Mouse (Mus musculus) stomach, embryonic 14.5 days (tissue): Measurements from ENCODE around the gene Slc38a6. TPM values are rescaled to one million over a fixed set of nuclear protein-coding genes. Genes with fewer than 3 reads are reported as not detected.

Experiments used
- ATAC-seq: fragments of 200-750 bp; cut with Nextera tagmentation; 2 replicates; pipeline ENCODE4 v1.8.0; 2017; ENCODE audit warnings: low read depth, moderate TSS enrichment; ENCODE audit not compliant: insufficient number of reproducible peaks, insufficient read depth, low FRiP score
- H3K27ac ChIP-seq: fragments of 300-500 bp; sonication (generic); 2 replicates; pipeline ENCODE4 v1.5.1; 2014; ENCODE audit warnings: mild to moderate bottlenecking, low read length, moderate library complexity, mixed read lengths
- H3K27me3 ChIP-seq: fragments of 300-500 bp; sonication (generic); 2 replicates; pipeline ENCODE4 v1.6.1; 2014; ENCODE audit warnings: low read length, control low read depth, mixed read lengths; ENCODE audit not compliant: control insufficient read depth, insufficient read depth
- H3K36me3 ChIP-seq: fragments of 300-500 bp; sonication (generic); 2 replicates; pipeline ENCODE4 v1.6.1; 2014; ENCODE audit warnings: mild to moderate bottlenecking, control low read depth, low read length, moderate library complexity, mixed read lengths; ENCODE audit not compliant: control insufficient read depth, insufficient read depth
- H3K4me1 ChIP-seq: fragments of 300-500 bp; sonication (generic); 2 replicates; pipeline ENCODE4 v1.6.1; 2014; ENCODE audit warnings: low read length, control low read depth, mixed read lengths; ENCODE audit not compliant: control insufficient read depth, insufficient read depth
- H3K4me2 ChIP-seq: fragments of 300-500 bp; sonication (generic); replicated peaks from 2 replicates; pipeline ENCODE4 v1.6.1; 2014; ENCODE audit warnings: low read depth, low read length, control low read depth
- H3K4me3 ChIP-seq: fragments of 300-500 bp; sonication (generic); 2 replicates; pipeline ENCODE4 v1.5.1; 2014; ENCODE audit warnings: low read depth, low read length, control low read depth
- H3K9ac ChIP-seq: fragments of 300-500 bp; sonication (generic); replicated peaks from 2 replicates; pipeline ENCODE4 v1.6.1; 2014; ENCODE audit warnings: low read depth, mild to moderate bottlenecking, control low read depth, low read length, moderate library complexity, mixed read lengths
- H3K9me3 ChIP-seq: fragments of 300-500 bp; sonication (generic); 2 replicates; pipeline ENCODE4 v1.6.1; 2016; ENCODE audit warnings: low read depth, low read length, control low read depth; ENCODE audit not compliant: control insufficient read depth
- whole genome bisulfite sequencing: fragments of 180-500 bp; shearing (Covaris S2); extraction: QIAGEN DNeasy Blood & Tissue Kit; methylation state at CpG from one replicate; pipeline ENCODE4 v1.1.7; 2014; 5-methylcytosine and 5-hydroxymethylcytosine counted together
- polyA plus RNA-seq: library from polyadenylated mRNA; unstranded; fragments of >200 nt; fragmentation: Nextera tagmentation; extraction: Ambion mirVana; gene quantifications from 2 replicates; pipeline ENCODE4 v1.2.1, GENCODE M21; 2014

Slc38a6 gene
- polyA plus RNA-seq, 1 experiment from 2014 or later, result 10.3 TPM

DNA sequence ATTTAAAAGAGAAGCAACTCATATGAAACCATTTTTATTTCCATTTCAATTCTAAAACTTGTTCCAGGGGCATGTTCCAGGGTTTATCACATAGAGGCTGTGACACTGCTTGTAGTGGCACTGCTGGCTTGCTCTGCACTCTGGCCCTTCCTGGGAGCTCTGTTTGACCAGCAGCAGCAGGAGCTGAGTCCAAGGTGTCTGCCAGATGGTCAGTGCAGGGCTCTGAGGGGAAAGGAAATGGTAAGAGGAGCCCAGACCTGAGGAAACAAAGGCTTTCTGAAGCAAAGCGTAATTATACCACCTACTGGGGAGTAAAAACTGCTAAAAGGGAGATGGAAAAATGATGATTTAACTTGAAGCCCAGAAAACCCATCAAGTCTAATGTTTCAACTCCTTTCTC, 18.1 kb upstream of the Slc38a6 start:
- ATAC-seq, result no peak
- 0 out of 2 replicates have a peak, but pooled peaks cover 2% of the 10 kb centered on the region for H3K4me1 ChIP-seq
- H3K4me2 ChIP-seq, result no peak overlapping the region

DNA sequence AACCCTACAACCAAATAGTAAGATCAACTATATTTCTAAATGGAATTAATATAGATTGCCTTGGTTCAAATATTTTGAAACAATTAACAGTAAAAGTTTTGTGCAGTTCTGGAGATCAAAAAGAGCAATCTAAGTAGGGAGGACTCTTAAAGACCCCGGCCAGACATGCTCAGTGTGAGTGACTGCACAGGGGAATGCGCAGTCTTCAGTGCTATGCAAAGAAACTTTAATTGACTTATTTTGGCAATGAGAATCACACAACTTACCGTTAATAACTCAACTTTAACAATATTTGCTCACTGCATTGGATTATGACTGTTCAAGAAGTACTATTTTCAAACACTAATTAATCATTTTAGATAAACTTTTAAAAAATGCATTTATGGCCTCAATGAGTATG, 17.0 kb upstream of the Slc38a6 start:
- no peak overlapping the region for H3K4me2 ChIP-seq
- H3K27me3 ChIP-seq, result no peaks in the 10 kb centered on the region
- 0 out of 2 replicates have a peak, but pooled peaks cover 2% of the 10 kb centered on the region for H3K4me1 ChIP-seq
- no peak overlapping the region for H3K9ac ChIP-seq
- no peak for ATAC-seq
- no peak overlapping the region for H3K27ac ChIP-seq
- H3K4me3 ChIP-seq, result no peak overlapping the region
- 79% methylated on average over 3 of the region's 3 CpGs for WGBS
- H3K36me3 ChIP-seq, result no peaks in the 10 kb centered on the region
- no peaks in the 10 kb centered on the region for H3K9me3 ChIP-seq

More for the DNA sequence above, 18.1 kb upstream of the Slc38a6 start:
- no peak overlapping the region for H3K9ac ChIP-seq
- no peak overlapping the region for H3K27ac ChIP-seq
- no peaks in the 10 kb centered on the region for H3K27me3 ChIP-seq
- no peak overlapping the region for H3K4me3 ChIP-seq
- no peaks in the 10 kb centered on the region for H3K9me3 ChIP-seq
- no peaks in the 10 kb centered on the region for H3K36me3 ChIP-seq
- 85% methylated on average over 1 of the region's 1 CpGs for WGBS

DNA sequence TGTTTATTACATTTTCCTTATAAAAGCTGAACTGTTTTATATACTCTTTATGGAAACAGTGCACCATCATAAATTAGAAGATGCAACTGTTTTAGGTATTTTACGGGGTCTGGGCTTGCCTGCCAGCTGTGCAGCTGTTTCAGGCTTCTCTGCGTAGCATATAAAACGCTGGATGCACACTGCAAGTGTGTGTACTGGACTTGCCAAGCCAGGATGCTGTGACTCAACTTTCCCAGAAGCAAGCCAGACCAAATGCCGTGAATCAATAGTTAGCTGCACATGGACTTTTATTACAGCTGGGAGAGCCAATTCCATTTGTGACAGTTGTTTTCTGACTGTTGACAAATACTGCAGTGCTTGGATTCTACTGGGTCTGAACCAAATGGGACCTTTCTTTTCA, 16.6 kb upstream of the Slc38a6 start:
- Histone ChIP-seq H3K27ac (no peak overlapping the region), H3K4me1 (0 out of 2 replicates have a peak, but pooled peaks cover 2% of the 10 kb centered on the region), H3K9me3 (no peaks in the 10 kb centered on the region), H3K4me2 (no peak overlapping the region), H3K27me3 (no peaks in the 10 kb centered on the region), H3K36me3 (no peaks in the 10 kb centered on the region), H3K9ac (no peak overlapping the region), H3K4me3 (no peak overlapping the region)
- WGBS, result 62% methylated on average over 4 of the region's 4 CpGs
- ATAC-seq, result no peak

DNA sequence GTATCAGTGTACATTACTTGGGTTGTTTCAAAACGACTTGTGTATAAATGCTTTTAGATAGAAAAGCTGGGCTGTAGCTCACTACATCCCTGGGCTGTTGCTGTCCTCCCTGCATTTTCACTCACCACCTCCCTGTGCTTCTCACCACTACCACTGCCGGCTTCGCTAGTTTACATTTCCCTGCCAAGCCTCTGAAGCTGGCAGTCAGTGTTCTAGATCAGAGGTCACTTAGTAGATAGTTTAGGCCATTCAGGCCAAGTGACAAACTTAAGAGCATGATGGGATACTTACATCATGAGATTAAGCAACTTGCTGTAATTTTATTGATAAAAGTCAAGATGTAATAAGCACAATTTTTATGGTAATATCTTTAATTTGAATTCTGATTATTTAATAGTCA, 11.7 kb upstream of the Slc38a6 start:
- Histone ChIP-seq H3K27ac (no peak overlapping the region), H3K9ac (no peak overlapping the region), H3K4me1 (0 out of 2 replicates have a peak, but pooled peaks cover under 1% of the 10 kb centered on the region), H3K36me3 (peaks cover 12% of the 10 kb centered on the region; the same call in 1 of the 2 replicates), H3K27me3 (no peaks in the 10 kb centered on the region), H3K9me3 (no peaks in the 10 kb centered on the region), H3K4me3 (no peak overlapping the region), H3K4me2 (no peak overlapping the region)
- WGBS, result 92% methylated on average over 3 of the region's 3 CpGs
- ATAC-seq, result no peak

DNA sequence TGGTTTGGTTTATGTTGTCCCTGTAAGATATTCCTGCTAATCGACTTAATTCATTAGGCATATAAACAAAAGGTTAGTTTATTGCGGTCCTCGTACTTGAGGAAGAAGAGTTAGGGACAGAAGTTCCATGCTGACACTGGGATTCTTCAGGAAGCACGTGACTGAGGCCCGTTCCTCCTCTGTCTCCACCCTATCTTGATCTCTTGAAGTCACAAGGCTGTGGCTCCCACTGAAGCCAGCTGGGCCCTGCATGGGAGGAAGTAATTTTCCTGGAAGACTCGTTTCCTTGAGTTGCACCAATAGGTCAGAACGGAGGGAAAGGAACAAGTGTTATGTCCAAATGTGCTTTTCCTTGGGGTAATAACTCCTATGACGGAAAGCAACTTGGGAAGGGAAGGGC, 1.0 kb downstream of the Slc38a6 start:
- H3K27ac ChIP-seq, result no peak overlapping the region
- H3K9ac ChIP-seq, result no peak overlapping the region
- no peak for ATAC-seq
- peak overlapping the region; percentile 76 for H3K4me2 ChIP-seq
- peak overlapping the region; percentile 79; the same call in 1 of the 2 replicates for H3K4me3 ChIP-seq
- no peaks in the 10 kb centered on the region for H3K9me3 ChIP-seq
- WGBS, result 62% methylated on average over 8 of the region's 8 CpGs
- no peaks in the 10 kb centered on the region for H3K27me3 ChIP-seq
- H3K4me1 ChIP-seq, result peaks cover 4% of the 10 kb centered on the region; the same call in 1 of the 2 replicates
- no peaks in the 10 kb centered on the region; the same call in 1 of the 2 replicates for H3K36me3 ChIP-seq

DNA sequence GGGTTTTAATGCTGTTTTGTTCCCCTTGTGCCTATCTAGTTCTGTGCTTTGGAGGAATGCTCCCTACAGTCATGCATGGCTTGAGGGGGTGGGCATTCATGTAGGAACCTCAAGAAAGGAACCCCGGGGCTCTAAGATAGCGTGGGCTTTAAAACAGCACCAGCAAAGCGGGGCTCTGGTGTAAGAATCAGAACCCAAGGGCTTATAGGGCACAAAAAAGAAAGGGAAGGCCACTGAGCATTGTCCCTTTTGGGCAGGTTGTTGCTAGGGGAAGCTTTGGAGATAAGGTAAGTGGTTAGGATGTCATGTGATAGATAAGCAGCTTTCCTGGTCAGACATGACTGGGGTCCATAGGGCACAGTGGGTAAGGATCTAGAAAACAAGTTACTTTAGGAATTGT, 2.0 kb downstream of the Slc38a6 start:
- H3K4me2 ChIP-seq, result no peak overlapping the region
- WGBS, result 93% methylated on average over 3 of the region's 3 CpGs
- no peaks in the 10 kb centered on the region for H3K9me3 ChIP-seq
- no peaks in the 10 kb centered on the region for H3K27me3 ChIP-seq
- H3K9ac ChIP-seq, result no peak overlapping the region
- no peaks in the 10 kb centered on the region; the same call in 1 of the 2 replicates for H3K36me3 ChIP-seq
- no peak for ATAC-seq
- H3K27ac ChIP-seq, result no peak overlapping the region
- H3K4me3 ChIP-seq, result no peak overlapping the region
- peaks cover 4% of the 10 kb centered on the region; the same call in 1 of the 2 replicates for H3K4me1 ChIP-seq

DNA sequence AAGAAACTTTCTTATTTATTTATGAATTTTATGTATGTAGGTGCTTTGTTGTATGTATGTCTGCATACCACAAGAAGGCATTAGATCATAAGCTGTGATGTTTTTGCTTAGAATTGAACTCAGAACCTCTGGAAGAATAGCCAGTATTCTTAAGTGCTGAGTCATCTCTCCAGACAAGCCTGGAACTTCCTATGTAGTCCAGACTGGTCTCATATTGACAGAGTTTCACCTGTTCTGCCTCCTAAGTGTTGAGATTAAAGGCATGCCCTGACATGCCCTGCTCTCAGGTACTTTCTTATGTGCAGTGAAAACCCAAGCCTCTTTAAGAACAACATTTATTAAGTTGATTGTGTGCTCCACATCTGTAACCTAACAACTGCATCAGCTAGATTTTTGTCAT, 8.3 kb downstream of the Slc38a6 start:
- Histone ChIP-seq H3K27me3 (no peaks in the 10 kb centered on the region), H3K27ac (no peak overlapping the region), H3K4me2 (no peak overlapping the region), H3K9ac (no peak overlapping the region), H3K9me3 (no peaks in the 10 kb centered on the region), H3K4me3 (no peak overlapping the region), H3K4me1 (no peaks in the 10 kb centered on the region), H3K36me3 (no peaks in the 10 kb centered on the region)
- no peak for ATAC-seq

DNA sequence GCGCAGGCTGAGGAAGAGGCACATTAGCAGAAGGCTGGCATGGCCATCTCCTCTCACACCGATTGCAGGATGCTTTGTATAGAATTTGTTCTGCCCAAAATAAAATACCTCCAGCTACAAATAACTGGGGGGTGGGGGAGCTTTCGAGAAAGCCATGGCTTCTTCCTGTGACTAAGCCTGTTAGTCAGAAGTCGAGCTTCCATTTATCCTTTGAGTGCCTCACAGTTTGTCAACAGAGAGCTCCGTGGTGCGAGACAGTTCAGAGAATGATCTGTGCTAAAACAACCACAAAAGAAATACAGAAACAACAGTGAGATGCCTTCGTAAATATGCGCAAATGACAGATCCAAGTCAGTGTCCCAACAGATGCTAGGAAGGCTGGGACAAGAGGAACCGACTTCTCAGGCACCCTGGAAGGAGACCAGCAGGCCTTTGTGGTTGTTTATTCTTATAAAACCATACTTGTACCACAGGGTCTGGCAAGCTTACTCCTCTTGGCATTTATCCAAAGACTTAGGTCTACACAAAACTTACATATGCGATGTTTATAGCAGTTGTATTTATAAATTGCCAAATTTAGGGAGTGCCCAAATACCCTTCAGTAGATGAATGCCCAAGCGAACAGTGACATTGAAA, 9.0 kb downstream of the Slc38a6 start:
- WGBS, result 67% methylated on average over 11 of the region's 11 CpGs
- Histone ChIP-seq H3K27me3 (no peaks in the 10 kb centered on the region), H3K9ac (no peak overlapping the region), H3K27ac (no peak overlapping the region), H3K36me3 (no peaks in the 10 kb centered on the region), H3K4me2 (no peak overlapping the region), H3K4me3 (no peak overlapping the region), H3K4me1 (no peaks in the 10 kb centered on the region), H3K9me3 (no peaks in the 10 kb centered on the region)
- ATAC-seq, result no peak

DNA sequence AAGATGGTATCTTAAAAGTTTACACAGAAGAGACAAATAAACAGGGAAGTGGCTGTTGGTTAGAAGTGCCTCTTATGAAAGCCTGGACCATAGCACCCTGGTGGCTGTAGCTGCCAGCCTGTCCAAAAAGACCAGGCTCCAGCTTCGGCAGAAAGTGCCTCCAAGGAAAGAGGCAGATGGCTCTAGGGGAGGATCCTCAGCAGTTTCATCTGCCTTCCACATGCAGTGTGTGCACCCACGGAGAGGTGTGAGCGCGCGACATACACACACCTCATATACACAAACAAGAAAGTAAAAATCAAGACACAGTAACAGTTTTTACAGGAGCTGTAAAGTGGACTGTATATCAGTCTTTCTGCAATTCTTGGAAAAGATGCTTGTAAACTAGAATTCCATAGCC, 12.0 kb downstream of the Slc38a6 start:
- Histone ChIP-seq H3K36me3 (no peaks in the 10 kb centered on the region), H3K4me2 (no peak overlapping the region), H3K4me3 (no peak overlapping the region), H3K27me3 (no peaks in the 10 kb centered on the region), H3K27ac (no peak overlapping the region), H3K9me3 (no peaks in the 10 kb centered on the region), H3K9ac (no peak overlapping the region), H3K4me1 (no peaks in the 10 kb centered on the region)
- ATAC-seq, result no peak
- 87% methylated on average over 5 of the region's 5 CpGs for WGBS
